Mouse (Mus musculus): ENCODE data around the gene Hoxd1. TPM values are rescaled to one million over a fixed set of nuclear protein-coding genes. Genes with fewer than 3 reads are reported as not detected.

The Hoxd1 gene
- 0.09 and 0.10 TPM in 2 replicates for polyA plus RNA-seq (2021; fragmentation: Nextera tagmentation)
- long read RNA-seq, experiment 1 = 0 reads
- long read RNA-seq, experiment 2 = 0 reads

GRCm38 (mm10) chr2:74762522-74763244 lies at the start of gene Hoxd1:
Gene Hoxd1, plus strand, starts transcription at chr2:74762980.

GRCm38 (mm10) chr2:74726551-74726950 lies 36.2 kb upstream of the Hoxd1 start, which contains the start of gene Gm28230:
Gene Gm28230, plus strand, starts transcription at chr2:74726728.

Other genes with a start within 250 kb of the Hoxd1 start
- gene Lnpk, start 183.5 kb upstream of the Hoxd1 start, polyA plus RNA-seq (2021; fragmentation: Nextera tagmentation) = 29.8 and 32.9 TPM in 2 replicates
- gene Evx2, start 103.4 kb upstream of the Hoxd1 start, polyA plus RNA-seq (2021; fragmentation: Nextera tagmentation) = not detected in 2 replicates
- gene Hoxd13, start 94.7 kb upstream of the Hoxd1 start, polyA plus RNA-seq (2021; fragmentation: Nextera tagmentation) = not detected in 2 replicates
- not detected in 2 replicates for gene Hoxd12, start 88.0 kb upstream of the Hoxd1 start, polyA plus RNA-seq (2021; fragmentation: Nextera tagmentation)
- not detected in 2 replicates for gene Hoxd11, start 83.4 kb upstream of the Hoxd1 start, polyA plus RNA-seq (2021; fragmentation: Nextera tagmentation)
- gene Hoxd10, start 71.1 kb upstream of the Hoxd1 start, polyA plus RNA-seq (2021; fragmentation: Nextera tagmentation) = not detected in 2 replicates
- not detected in 2 replicates for gene Hoxd9, start 65.3 kb upstream of the Hoxd1 start, polyA plus RNA-seq (2021; fragmentation: Nextera tagmentation)
- gene Hoxd8, start 58.4 kb upstream of the Hoxd1 start, polyA plus RNA-seq (2021; fragmentation: Nextera tagmentation) = not detected in 2 replicates
- gene Hoxd3, start 51.1 kb upstream of the Hoxd1 start, polyA plus RNA-seq (2021; fragmentation: Nextera tagmentation) = not detected in 2 replicates
- not detected in 2 replicates for gene Hoxd4, start 51.1 kb upstream of the Hoxd1 start, polyA plus RNA-seq (2021; fragmentation: Nextera tagmentation)
- not detected in 2 replicates for gene Gm28230, start 36.3 kb upstream of the Hoxd1 start, polyA plus RNA-seq (2021; fragmentation: Nextera tagmentation)
- 41.9 and 57.1 TPM in 2 replicates for gene Mtx2, start 62.8 kb downstream of the Hoxd1 start, polyA plus RNA-seq (2021; fragmentation: Nextera tagmentation)

All from left cerebral cortex, adult 6 months (tissue).